Mouse (Mus musculus) liver, embryonic 15.5 days (tissue): ENCODE measurements at regions not wholly inside any gene's neighbourhood (a gene's known extent, or its start where the extent isn't known, plus 50 kb on each side); places are given as distances from the start of the nearest gene placed in this dataset.

Experiments used
- ATAC-seq: fragments of 200-750 bp; cut with Nextera tagmentation; 2 replicates; pipeline ENCODE4 v1.8.0; 2017; ENCODE audit warnings: moderate number of reproducible peaks, mild to moderate bottlenecking, moderate library complexity; ENCODE audit not compliant: insufficient read depth
- H3K27ac ChIP-seq: fragments of 300-500 bp; sonication (generic); replicated peaks from 2 replicates; pipeline ENCODE4 v1.5.1; 2015; ENCODE audit warnings: mild to moderate bottlenecking, inconsistent platforms
- H3K27me3 ChIP-seq: fragments of 300-500 bp; sonication (generic); 2 replicates; pipeline ENCODE4 v1.6.1; 2015; ENCODE audit warnings: mild to moderate bottlenecking, inconsistent platforms
- H3K36me3 ChIP-seq: fragments of 300-500 bp; sonication (generic); replicated peaks from 2 replicates; pipeline ENCODE4 v1.6.1; 2015; ENCODE audit warnings: moderate library complexity, mild to moderate bottlenecking, inconsistent platforms
- H3K4me1 ChIP-seq: fragments of 300-500 bp; sonication (generic); replicated peaks from 2 replicates; pipeline ENCODE4 v1.6.1; 2015; ENCODE audit warnings: inconsistent platforms
- H3K4me2 ChIP-seq: fragments of 300-500 bp; sonication (generic); 2 replicates; pipeline ENCODE4 v1.6.1; 2015; ENCODE audit warnings: moderate library complexity, mild to moderate bottlenecking, inconsistent platforms
- H3K4me3 ChIP-seq: fragments of 300-500 bp; sonication (generic); replicated peaks from 2 replicates; pipeline ENCODE4 v1.5.1; 2015; ENCODE audit warnings: mild to moderate bottlenecking, inconsistent platforms
- H3K9ac ChIP-seq: fragments of 300-500 bp; sonication (generic); 2 replicates; pipeline ENCODE4 v1.6.1; 2015; ENCODE audit warnings: moderate library complexity, mild to moderate bottlenecking, inconsistent platforms
- H3K9me3 ChIP-seq: fragments of 300-500 bp; sonication (generic); replicated peaks from 2 replicates; pipeline ENCODE4 v1.6.1; 2016; ENCODE audit warnings: inconsistent platforms
- WGBS: fragments of 180-500 bp; shearing (Covaris S2); methylation state at CpG from one replicate; pipeline ENCODE4 v1.1.7; 2015; ENCODE audit warnings: mixed read lengths; ENCODE audit not compliant: insufficient replicate concordance; 5-methylcytosine and 5-hydroxymethylcytosine counted together

GRCm38 (mm10) chr5:126250331-126250730 lies 718.8 kb downstream of the Tmem132b start:
- H3K4me2 ChIP-seq, result no peak overlapping the region
- H3K4me1 ChIP-seq, result no peaks in the 10 kb centered on the region
- H3K4me3 ChIP-seq, result no peak overlapping the region
- no peak for ATAC-seq
- 61% methylated on average over 1 of the region's 1 CpGs for WGBS
- H3K27ac ChIP-seq, result no peak overlapping the region
- H3K9me3 ChIP-seq, result no peaks in the 10 kb centered on the region
- no peak overlapping the region for H3K9ac ChIP-seq
- no peaks in the 10 kb centered on the region for H3K36me3 ChIP-seq
- no peaks in the 10 kb centered on the region for H3K27me3 ChIP-seq

DNA sequence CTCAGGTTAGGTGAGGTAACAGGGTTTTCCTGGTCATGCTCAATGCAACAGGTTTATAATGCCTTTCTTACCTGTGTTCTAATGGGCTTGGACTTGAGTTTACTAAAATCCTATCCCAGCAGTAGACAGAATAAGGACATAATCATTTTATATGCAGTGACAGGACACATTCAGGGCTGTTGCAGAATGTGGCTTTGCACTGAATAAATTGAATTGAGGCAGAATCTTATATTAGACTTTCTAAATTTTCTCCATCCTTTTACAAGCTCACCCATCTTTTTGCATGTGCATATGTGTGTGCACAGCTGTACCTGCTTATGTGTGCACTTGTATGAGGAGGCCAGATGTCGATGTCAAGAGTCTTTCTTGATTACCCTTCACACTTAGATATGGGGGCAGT lies 723.1 kb downstream of the Tmem132b start:
- no peaks in the 10 kb centered on the region for H3K27me3 ChIP-seq
- no peaks in the 10 kb centered on the region for H3K9me3 ChIP-seq
- 39% methylated on average over 1 of the region's 1 CpGs for WGBS
- no peak for ATAC-seq
- H3K4me1 ChIP-seq, result no peaks in the 10 kb centered on the region
- no peak overlapping the region for H3K9ac ChIP-seq
- no peak overlapping the region for H3K4me2 ChIP-seq
- H3K36me3 ChIP-seq, result no peaks in the 10 kb centered on the region
- H3K27ac ChIP-seq, result no peak overlapping the region
- H3K4me3 ChIP-seq, result no peak overlapping the region

- H3K36me3 ChIP-seq, result no peaks in the 10 kb centered on the region
- ATAC-seq, result no peak
- no peaks in the 10 kb centered on the region for H3K4me1 ChIP-seq
These were observed 726.3 kb downstream of the Tmem132b start for GRCm38 (mm10) chr5:126257860-126258259.

GRCm38 (mm10) chr5:126266471-126266870 lies 734.9 kb downstream of the Tmem132b start:
- ATAC-seq, result no peak
- H3K4me1 ChIP-seq, result no peaks in the 10 kb centered on the region
- H3K9me3 ChIP-seq, result no peaks in the 10 kb centered on the region
- H3K27ac ChIP-seq, result no peak overlapping the region
- no peak overlapping the region for H3K4me3 ChIP-seq
- no peak overlapping the region for H3K4me2 ChIP-seq
- WGBS, result 64% methylated on average over 2 of the region's 2 CpGs
- H3K27me3 ChIP-seq, result no peaks in the 10 kb centered on the region
- no peak overlapping the region for H3K9ac ChIP-seq
- no peaks in the 10 kb centered on the region for H3K36me3 ChIP-seq

More at GRCm38 (mm10) chr5:126257860-126258259, 726.3 kb downstream of the Tmem132b start:
- Histone ChIP-seq H3K4me3 (no peak overlapping the region), H3K9me3 (no peaks in the 10 kb centered on the region), H3K27me3 (no peaks in the 10 kb centered on the region), H3K27ac (no peak overlapping the region), H3K4me2 (no peak overlapping the region), H3K9ac (no peak overlapping the region)
- 53% methylated on average over 5 of the region's 5 CpGs for WGBS

GRCm38 (mm10) chr5:126266929-126267609 lies 735.5 kb downstream of the Tmem132b start:
- no peak overlapping the region for H3K4me3 ChIP-seq
- no peak overlapping the region for H3K4me2 ChIP-seq
- H3K9ac ChIP-seq, result no peak overlapping the region
- no peak for ATAC-seq
- no peaks in the 10 kb centered on the region for H3K36me3 ChIP-seq
- no peaks in the 10 kb centered on the region for H3K27me3 ChIP-seq
- no peaks in the 10 kb centered on the region for H3K4me1 ChIP-seq
- no peak overlapping the region for H3K27ac ChIP-seq
- no peaks in the 10 kb centered on the region for H3K9me3 ChIP-seq
- WGBS, result 48% methylated on average over 2 of the region's 2 CpGs

- 47% methylated on average over 4 of the region's 4 CpGs for WGBS
- Histone ChIP-seq H3K27ac (no peak overlapping the region), H3K9me3 (no peaks in the 10 kb centered on the region), H3K36me3 (no peaks in the 10 kb centered on the region), H3K9ac (no peak overlapping the region), H3K4me2 (no peak overlapping the region), H3K4me3 (no peak overlapping the region), H3K4me1 (no peaks in the 10 kb centered on the region), H3K27me3 (no peaks in the 10 kb centered on the region)
- ATAC-seq, result no peak
These were observed 737.0 kb downstream of the Tmem132b start for GRCm38 (mm10) chr5:126268592-126268991.

DNA sequence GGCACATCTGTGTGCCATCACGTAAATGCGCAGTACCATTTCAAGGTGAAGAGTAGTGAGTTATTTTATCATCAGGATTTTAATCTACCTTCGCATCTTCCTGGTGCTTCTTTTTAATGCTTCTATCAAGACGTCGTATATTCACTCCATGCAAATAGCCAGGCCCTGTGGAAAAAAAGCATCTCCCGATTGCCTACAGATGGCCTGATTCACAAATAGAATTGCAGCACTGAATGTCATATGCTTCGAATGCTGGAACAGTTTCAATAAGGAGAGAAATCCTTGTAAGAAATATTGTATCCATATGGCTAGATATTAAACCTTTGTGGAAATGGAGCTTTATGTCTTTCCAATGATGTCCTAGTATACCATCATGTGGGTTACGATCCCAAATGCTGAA lies 742.7 kb downstream of the Tmem132b start:
- no peak for ATAC-seq
- no peaks in the 10 kb centered on the region for H3K9me3 ChIP-seq
- H3K4me3 ChIP-seq, result no peak overlapping the region
- H3K27ac ChIP-seq, result no peak overlapping the region
- no peak overlapping the region for H3K4me2 ChIP-seq
- 70% methylated on average over 8 of the region's 8 CpGs for WGBS
- H3K4me1 ChIP-seq, result no peaks in the 10 kb centered on the region
- H3K36me3 ChIP-seq, result no peaks in the 10 kb centered on the region
- H3K27me3 ChIP-seq, result no peaks in the 10 kb centered on the region
- no peak overlapping the region for H3K9ac ChIP-seq

- no peaks in the 10 kb centered on the region for H3K27me3 ChIP-seq
- H3K4me3 ChIP-seq, result no peak overlapping the region
- H3K4me2 ChIP-seq, result no peak overlapping the region
- H3K9me3 ChIP-seq, result no peaks in the 10 kb centered on the region
- H3K9ac ChIP-seq, result no peak overlapping the region
- no peak for ATAC-seq
- H3K4me1 ChIP-seq, result no peaks in the 10 kb centered on the region
- H3K36me3 ChIP-seq, result no peaks in the 10 kb centered on the region
- WGBS, result 25% methylated on average over 10 of the region's 10 CpGs
- H3K27ac ChIP-seq, result no peak overlapping the region
These were observed 749.6 kb downstream of the Tmem132b start for GRCm38 (mm10) chr5:126281057-126281728.

DNA sequence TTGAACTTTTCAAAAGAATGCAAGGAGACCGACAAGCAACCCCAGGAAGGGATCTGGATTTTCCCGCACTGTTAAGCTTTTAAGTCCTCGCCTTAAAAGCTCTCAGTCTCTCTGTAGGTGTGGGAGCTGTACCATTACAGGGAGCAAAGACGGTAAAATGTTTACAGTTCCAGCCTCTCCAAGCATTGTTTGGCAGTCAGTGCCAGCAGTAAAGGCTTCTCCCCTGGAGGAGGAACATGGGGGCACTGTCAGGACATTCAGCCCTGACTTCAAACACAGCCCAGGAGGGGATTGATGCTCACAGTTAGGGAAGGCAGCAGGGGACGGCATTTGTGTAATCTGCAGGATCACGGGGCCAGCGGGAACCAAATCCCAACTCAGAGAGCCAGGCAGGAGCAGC lies 750.2 kb downstream of the Tmem132b start:
- H3K27me3 ChIP-seq, result no peaks in the 10 kb centered on the region
- ATAC-seq, result no peak
- WGBS, result 10% methylated on average over 7 of the region's 7 CpGs
- H3K27ac ChIP-seq, result no peak overlapping the region
- no peaks in the 10 kb centered on the region for H3K36me3 ChIP-seq
- no peak overlapping the region for H3K4me3 ChIP-seq
- H3K9me3 ChIP-seq, result no peaks in the 10 kb centered on the region
- H3K4me2 ChIP-seq, result no peak overlapping the region
- H3K9ac ChIP-seq, result no peak overlapping the region
- no peaks in the 10 kb centered on the region for H3K4me1 ChIP-seq

DNA sequence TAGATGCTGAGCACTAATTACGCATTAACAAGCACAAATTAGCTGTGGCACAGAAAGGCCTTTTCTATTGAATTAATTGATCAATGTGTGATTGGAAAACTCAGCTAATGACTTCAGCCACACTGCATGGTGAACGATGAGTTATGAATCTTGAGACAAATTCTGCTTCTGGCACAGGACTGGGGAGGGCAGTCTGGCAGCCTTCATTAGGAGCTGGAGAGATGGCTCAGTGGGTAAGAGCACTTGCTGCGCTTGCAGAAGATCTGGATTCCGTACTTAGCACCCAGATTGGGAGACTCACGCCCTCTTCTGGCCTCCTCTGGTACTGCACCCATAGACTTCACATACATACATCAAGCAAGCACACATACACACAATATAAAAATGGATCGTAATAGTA lies 793.3 kb downstream of the Tmem132b start:
- ATAC-seq, result no peak
- WGBS, result 57% methylated on average over 6 of the region's 6 CpGs
- no peaks in the 10 kb centered on the region for H3K36me3 ChIP-seq
- H3K4me1 ChIP-seq, result no peaks in the 10 kb centered on the region
- no peak overlapping the region for H3K27ac ChIP-seq
- no peak overlapping the region for H3K4me2 ChIP-seq
- H3K4me3 ChIP-seq, result no peak overlapping the region
- no peak overlapping the region for H3K9ac ChIP-seq
- H3K27me3 ChIP-seq, result no peaks in the 10 kb centered on the region
- peaks cover 4% of the 10 kb centered on the region; the same call in 1 of the 2 replicates for H3K9me3 ChIP-seq

DNA sequence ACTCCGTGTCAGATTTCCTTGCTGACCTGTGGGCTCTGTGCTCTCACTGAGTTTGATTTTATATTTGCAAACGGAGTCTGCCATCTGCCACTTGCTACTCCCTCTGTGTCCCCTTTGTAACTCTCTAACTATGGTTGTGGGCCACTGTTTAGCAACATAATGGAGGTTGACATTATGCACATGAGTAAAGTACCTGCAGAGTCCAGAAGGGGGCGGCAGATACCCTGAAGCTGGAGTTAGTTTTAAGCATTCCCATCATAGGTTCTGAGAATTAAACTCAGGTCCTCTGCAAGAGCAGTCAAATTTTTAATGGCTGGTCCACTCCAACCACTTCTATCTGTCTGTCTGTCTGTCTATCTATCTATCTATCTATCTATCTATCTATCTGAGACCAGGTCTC lies 796.7 kb downstream of the Tmem132b start:
- no peaks in the 10 kb centered on the region for H3K4me1 ChIP-seq
- no peak for ATAC-seq
- H3K4me2 ChIP-seq, result no peak overlapping the region
- H3K4me3 ChIP-seq, result no peak overlapping the region
- no peaks in the 10 kb centered on the region for H3K27me3 ChIP-seq
- peaks cover 4% of the 10 kb centered on the region; the same call in 1 of the 2 replicates for H3K9me3 ChIP-seq
- 21% methylated on average over 3 of the region's 3 CpGs for whole genome bisulfite sequencing
- H3K36me3 ChIP-seq, result no peaks in the 10 kb centered on the region
- H3K9ac ChIP-seq, result no peak overlapping the region
- H3K27ac ChIP-seq, result no peak overlapping the region

DNA sequence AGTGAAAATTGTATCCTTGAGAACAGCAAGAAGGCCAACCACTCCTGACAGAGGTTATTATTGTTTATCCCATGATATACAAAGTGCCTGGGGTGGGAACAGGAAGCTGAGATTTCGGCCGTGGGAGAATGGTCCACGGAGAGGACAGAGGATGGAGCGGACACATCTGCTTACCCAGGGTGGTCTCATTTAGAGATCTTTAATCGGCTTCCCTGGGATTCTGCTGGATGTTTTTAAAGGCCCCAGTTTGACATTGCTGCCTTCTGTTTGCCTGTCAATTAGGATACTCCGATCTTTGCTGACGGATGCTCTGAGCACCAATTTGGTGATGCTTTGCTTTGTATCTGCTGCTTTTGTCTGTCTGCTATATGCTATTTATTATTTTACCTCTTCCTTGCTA lies 803.5 kb downstream of the Tmem132b start:
- H3K27me3 ChIP-seq, result no peaks in the 10 kb centered on the region
- no peak overlapping the region for H3K27ac ChIP-seq
- H3K4me2 ChIP-seq, result no peak overlapping the region
- no peaks in the 10 kb centered on the region for H3K36me3 ChIP-seq
- no peak for ATAC-seq
- no peak overlapping the region for H3K9ac ChIP-seq
- no peaks in the 10 kb centered on the region for H3K9me3 ChIP-seq
- no peak overlapping the region for H3K4me3 ChIP-seq
- whole genome bisulfite sequencing, result 59% methylated on average over 7 of the region's 7 CpGs
- no peaks in the 10 kb centered on the region for H3K4me1 ChIP-seq
